Mouse (Mus musculus) spleen, adult 2 months (tissue): Measurements from ENCODE around the gene Ubtfl1.

Experiments
- CTCF ChIP-seq: fragments of 200-500 bp; IDR thresholded peaks from 2 replicates; pipeline ENCODE4 v1.5.1; 2011; ENCODE audit warnings: mild to moderate bottlenecking, inconsistent platforms; ENCODE audit not compliant: insufficient read depth, insufficient read length, insufficient replicate concordance; ENCODE audit errors: extremely low read depth
- POLR2A ChIP-seq: fragments of 200-500 bp; IDR thresholded peaks from 2 replicates; pipeline ENCODE4 v1.6.1; 2011; ENCODE audit warnings: low read depth, low read length, inconsistent platforms

- TF ChIP-seq POLR2A (no peak), CTCF (no peak)
These were observed 4.6 kb upstream of the Ubtfl1 start for GRCm38 (mm10) chr9:18399629-18400028.
